Mouse (Mus musculus) thymus, postnatal 0 days (tissue): ENCODE data around the gene Mettl24. TPM values are rescaled to one million over a fixed set of nuclear protein-coding genes. Genes with fewer than 3 reads are reported as not detected.
"Not testable (repeated sequence)": the region's sequence is repeated elsewhere in the genome, so short reads cannot be mapped to it uniquely, and the experiment has no call there.

Source experiments
- DNase-seq: peaks from one replicate; pipeline ENCODE4 v3.0.0-alpha.2; 2015; ENCODE audit warnings: low spot score
- polyA plus RNA-seq: library from polyadenylated mRNA; unstranded; fragments of >200 nt; fragmentation: Nextera tagmentation; extraction: Ambion mirVana; gene quantifications from 2 replicates; pipeline ENCODE4 v1.2.1, GENCODE M21; 2015

Mettl24 gene
- polyA plus RNA-seq, 1 experiment from 2014 or later = 0.64 TPM

- no peak for DNase-seq
Observed at GRCm38 (mm10) chr10:40737274-40738112, 54.4 kb downstream of the Mettl24 start.

GRCm38 (mm10) chr10:40740696-40741095, 57.6 kb downstream of the Mettl24 start:
- DNase-seq = no peak

GRCm38 (mm10) chr10:40750293-40751047, 67.4 kb downstream of the Mettl24 start:
- DNase-seq = no peak

GRCm38 (mm10) chr10:40751157-40751556, 68.1 kb downstream of the Mettl24 start:
- DNase-seq = no peak

- no peak for DNase-seq
Observed at GRCm38 (mm10) chr10:40753036-40753435, 70.0 kb downstream of the Mettl24 start.

GRCm38 (mm10) chr10:40758171-40759010, 75.3 kb downstream of the Mettl24 start:
- no peak for DNase-seq

GRCm38 (mm10) chr10:40759391-40760194, 76.5 kb downstream of the Mettl24 start:
- DNase-seq = not testable (repeated sequence)

- DNase-seq = no peak
Observed at GRCm38 (mm10) chr10:40760195-40761009, 77.3 kb downstream of the Mettl24 start.

GRCm38 (mm10) chr10:40761010-40761752, 78.1 kb downstream of the Mettl24 start:
- DNase-seq = no peak

- no peak for DNase-seq
Observed at GRCm38 (mm10) chr10:40762624-40763023, 79.5 kb downstream of the Mettl24 start.

GRCm38 (mm10) chr10:40763084-40763720, 80.1 kb downstream of the Mettl24 start:
- no peak for DNase-seq

GRCm38 (mm10) chr10:40772266-40772665, 89.2 kb downstream of the Mettl24 start:
- no peak for DNase-seq

- DNase-seq = no peak
Observed at GRCm38 (mm10) chr10:40775151-40775550, 92.1 kb downstream of the Mettl24 start.

GRCm38 (mm10) chr10:40775655-40776054, 92.6 kb downstream of the Mettl24 start:
- DNase-seq = no peak

GRCm38 (mm10) chr10:40777171-40777570, 94.1 kb downstream of the Mettl24 start:
- no peak for DNase-seq

- DNase-seq = no peak
Observed at GRCm38 (mm10) chr10:40778472-40778871, 95.4 kb downstream of the Mettl24 start.

GRCm38 (mm10) chr10:40790406-40790805, 107.3 kb downstream of the Mettl24 start:
- DNase-seq = no peak

GRCm38 (mm10) chr10:40792115-40792514, 109.0 kb downstream of the Mettl24 start:
- DNase-seq = no peak

- no peak for DNase-seq
Observed at GRCm38 (mm10) chr10:40805221-40805620, 122.1 kb downstream of the Mettl24 start.
